Mouse (Mus musculus) limb, embryonic 14.5 days (tissue): ENCODE data around the gene Apob. TPM values are rescaled to one million over a fixed set of nuclear protein-coding genes. Genes with fewer than 3 reads are reported as not detected.
"Not testable (repeated sequence)": the region's sequence is repeated elsewhere in the genome, so short reads cannot be mapped to it uniquely, and the experiment has no call there.

Source experiments
- ATAC-seq: fragments of 200-750 bp; cut with Nextera tagmentation; 2 replicates; pipeline ENCODE4 v1.8.0; 2017; ENCODE audit warnings: low read depth, moderate number of reproducible peaks, moderate TSS enrichment; ENCODE audit not compliant: low FRiP score
- DNase-seq: peaks from one replicate; pipeline ENCODE4 v3.0.0-alpha.2; 2015; ENCODE audit warnings: low spot score
- H3K27ac ChIP-seq: fragments of 300-500 bp; sonication (generic); replicated peaks from 2 replicates; pipeline ENCODE4 v1.5.1; 2014; ENCODE audit warnings: low read depth, mild to moderate bottlenecking, low read length, moderate library complexity, mixed read lengths
- H3K27me3 ChIP-seq: fragments of 300-500 bp; sonication (generic); 2 replicates; pipeline ENCODE4 v1.6.1; 2014; ENCODE audit warnings: low read length, mixed read lengths; ENCODE audit not compliant: control insufficient read depth, insufficient read depth
- H3K36me3 ChIP-seq: fragments of 300-500 bp; sonication (generic); 2 replicates; pipeline ENCODE4 v1.6.1; 2014; ENCODE audit warnings: mild to moderate bottlenecking, low read length, moderate library complexity, mixed read lengths; ENCODE audit not compliant: control insufficient read depth, insufficient read depth
- H3K4me1 ChIP-seq: fragments of 300-500 bp; sonication (generic); 2 replicates; pipeline ENCODE4 v1.6.1; 2014; ENCODE audit warnings: antibody characterized with exemption, low read length, mixed read lengths; ENCODE audit not compliant: control insufficient read depth, insufficient read depth
- H3K4me2 ChIP-seq: fragments of 300-500 bp; sonication (generic); replicated peaks from 2 replicates; pipeline ENCODE4 v1.6.1; 2014; ENCODE audit warnings: low read depth, mild to moderate bottlenecking, low read length, moderate library complexity; ENCODE audit not compliant: severe bottlenecking
- H3K4me3 ChIP-seq: fragments of 300-500 bp; sonication (generic); replicated peaks from 2 replicates; pipeline ENCODE4 v1.5.1; 2014; ENCODE audit warnings: low read length
- H3K9ac ChIP-seq: fragments of 300-500 bp; sonication (generic); 2 replicates; pipeline ENCODE4 v1.6.1; 2014; ENCODE audit warnings: mild to moderate bottlenecking, low read depth, low read length, moderate library complexity; ENCODE audit not compliant: severe bottlenecking
- H3K9me3 ChIP-seq: fragments of 300-500 bp; sonication (generic); 2 replicates; pipeline ENCODE4 v1.6.1; 2016; ENCODE audit warnings: low read length; ENCODE audit not compliant: control insufficient read depth
- POLR2A ChIP-seq: fragments of 200-500 bp; IDR thresholded peaks from 2 replicates; pipeline ENCODE4 v1.8.0; 2012; ENCODE audit warnings: inconsistent platforms, mild to moderate bottlenecking, moderate library complexity, borderline replicate concordance; ENCODE audit not compliant: insufficient read depth, insufficient read length; ENCODE audit errors: extremely low read depth
- WGBS: fragments of 180-500 bp; shearing (Covaris S2); extraction: QIAGEN DNeasy Blood & Tissue Kit; methylation state at CpG from one replicate; pipeline ENCODE4 v1.1.7; 2014; 5-methylcytosine and 5-hydroxymethylcytosine counted together
- polyA plus RNA-seq, 2 experiments: library from polyadenylated mRNA; depleted of rRNA in 1 of 2; stranded (reverse) in 1 of 2; unstranded in 1 of 2; fragments of >200 nt; fragmentation: Nextera tagmentation in 1 of 2; extraction: Ambion mirVana in 1 of 2; gene quantifications; 2 replicates each; pipeline versions ENCODE4 v1.2.1 to v1.2.3; 2012 to 2014

The Apob gene
- polyA plus RNA-seq, 2 experiments, result 0.99 TPM; not detected in 1

GRCm38 (mm10) chr12:8029520-8029919 is 52.1 kb downstream of the Apob start:
- Histone ChIP-seq H3K9me3 (no peaks in the 10 kb centered on the region), H3K4me1 (peaks cover 4% of the 10 kb centered on the region; the same call in 1 of the 2 replicates), H3K27me3 (no peaks in the 10 kb centered on the region), H3K4me3 (no peak overlapping the region), H3K9ac (no peak overlapping the region), H3K4me2 (no peak overlapping the region), H3K36me3 (no peaks in the 10 kb centered on the region), H3K27ac (no peak overlapping the region)
- ATAC-seq (no peak), DNase-seq (no peak)
- 85% methylated on average over 7 of the region's 7 CpGs for WGBS
- no peak for TF ChIP-seq POLR2A

GRCm38 (mm10) chr12:8030057-8030456 is 52.6 kb downstream of the Apob start:
- 16% methylated on average over 2 of the region's 2 CpGs for WGBS
- H3K4me2 ChIP-seq, result no peak overlapping the region
- H3K36me3 ChIP-seq, result no peaks in the 10 kb centered on the region
- peaks cover 4% of the 10 kb centered on the region; the same call in 1 of the 2 replicates for H3K4me1 ChIP-seq
- H3K27me3 ChIP-seq, result no peaks in the 10 kb centered on the region
- no peak for TF ChIP-seq POLR2A
- no peak overlapping the region for H3K9ac ChIP-seq
- no peak overlapping the region for H3K4me3 ChIP-seq
- H3K27ac ChIP-seq, result no peak overlapping the region
- ATAC-seq, result no peak
- no peak for DNase-seq
- H3K9me3 ChIP-seq, result no peaks in the 10 kb centered on the region

- H3K27ac ChIP-seq, ATAC-seq, H3K4me3 ChIP-seq, H3K4me2 ChIP-seq, H3K27me3 ChIP-seq, H3K9ac ChIP-seq, H3K9me3 ChIP-seq, H3K36me3 ChIP-seq, DNase-seq, H3K4me1 ChIP-seq: not testable (repeated sequence)
- whole genome bisulfite sequencing, result 90% methylated on average over 1 of the region's 1 CpGs
Observed at GRCm38 (mm10) chr12:8031169-8031568, 53.7 kb downstream of the Apob start.

GRCm38 (mm10) chr12:8031595-8032358 is 54.3 kb downstream of the Apob start:
- Histone ChIP-seq H3K9ac (no peak overlapping the region), H3K4me2 (no peak overlapping the region), H3K4me3 (no peak overlapping the region), H3K27ac (no peak overlapping the region), H3K36me3 (no peaks in the 10 kb centered on the region), H3K27me3 (no peaks in the 10 kb centered on the region), H3K9me3 (no peaks in the 10 kb centered on the region), H3K4me1 (peaks cover 4% of the 10 kb centered on the region; the same call in 1 of the 2 replicates)
- 24% methylated on average over 14 of the region's 14 CpGs for WGBS
- DNase-seq (no peak), ATAC-seq (no peak)
- TF ChIP-seq POLR2A, result no peak

GRCm38 (mm10) chr12:8032359-8032755 is 54.9 kb downstream of the Apob start:
- Histone ChIP-seq H3K27me3 (no peaks in the 10 kb centered on the region), H3K4me3 (no peak overlapping the region), H3K9me3 (no peaks in the 10 kb centered on the region), H3K27ac (no peak overlapping the region), H3K9ac (no peak overlapping the region), H3K36me3 (no peaks in the 10 kb centered on the region), H3K4me2 (no peak overlapping the region), H3K4me1 (peaks cover 4% of the 10 kb centered on the region; the same call in 1 of the 2 replicates)
- 26% methylated on average over 4 of the region's 4 CpGs for WGBS
- ATAC-seq (no peak), DNase-seq (no peak)
- no peak for TF ChIP-seq POLR2A
